Mouse (Mus musculus) kidney, postnatal 14 days (tissue): Measurements from ENCODE around the gene Tlr7.
A peak's percentile ranks its signal among the peaks of the same experiment; 100 is the strongest.

ENCODE experiments used
- DNase-seq: peaks from one replicate; pipeline ENCODE4 v3.0.0; 2022; ENCODE audit warnings: mixed read lengths

Gene Tlr7

DNA sequence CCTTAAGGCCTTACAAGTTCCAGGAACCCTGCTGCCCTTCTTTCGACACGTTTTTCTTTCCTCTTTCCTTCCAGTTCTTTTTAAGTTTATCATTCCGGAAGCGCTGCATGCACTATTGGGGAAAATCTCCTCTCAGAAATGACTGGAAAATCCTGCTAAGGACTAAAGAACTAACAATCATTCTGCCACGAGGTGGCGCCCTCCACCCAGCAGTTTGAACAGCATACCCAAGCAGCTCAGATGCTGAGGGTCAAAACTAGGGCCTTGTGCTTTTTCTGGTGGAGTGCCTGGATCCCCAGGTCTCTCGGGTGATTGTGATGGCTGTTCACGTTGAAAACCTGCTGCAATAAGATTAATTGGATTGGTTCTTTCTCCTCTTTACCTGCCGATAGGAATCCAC is 53.4 kb downstream of the Tlr7 start:
- DNase-seq: peak; percentile 62

DNA sequence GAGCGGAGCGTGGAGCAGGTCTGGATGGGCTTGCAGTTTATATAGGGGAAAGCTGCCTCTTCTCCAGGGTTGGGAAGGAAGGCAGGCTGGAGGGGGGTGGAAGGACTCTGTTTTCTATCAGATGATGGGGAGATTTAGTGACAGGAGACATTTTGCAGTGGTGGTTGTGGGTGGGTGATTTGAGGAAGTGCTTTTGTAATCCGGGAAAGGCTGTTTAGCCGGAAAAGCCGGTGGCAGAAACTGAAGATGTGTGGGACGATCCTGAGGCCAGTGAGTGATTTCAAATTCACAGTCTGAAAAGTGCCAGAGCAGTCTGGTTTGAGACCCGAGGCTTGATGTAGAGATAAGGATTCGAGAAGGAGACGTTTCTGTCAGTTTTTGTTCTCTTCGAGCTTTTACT is 53.8 kb downstream of the Tlr7 start:
- DNase-seq: no peak

DNA sequence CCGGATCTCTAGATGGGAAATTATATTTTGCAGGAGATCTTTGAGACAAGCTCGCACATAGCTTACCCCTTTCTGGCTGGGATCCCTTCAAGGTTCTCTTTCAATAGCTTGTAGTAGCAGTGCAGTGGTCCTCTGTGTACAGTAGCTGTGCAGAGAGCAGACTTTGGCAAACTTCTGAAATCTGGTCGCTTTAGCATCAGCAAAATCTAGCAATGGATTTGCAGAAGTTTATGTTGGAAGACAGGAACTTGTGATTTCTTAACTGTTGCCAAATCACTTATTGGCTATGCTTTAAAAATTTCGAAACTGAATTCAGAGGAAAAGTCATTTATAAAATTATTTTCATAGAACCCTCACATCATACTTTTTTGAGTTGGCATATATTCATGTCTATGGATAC is 66.3 kb downstream of the Tlr7 start, which contains the start of gene Tlr8:
Gene Tlr8 (minus strand): TSS at position 244 of the 400 bp plus-strand sequence.
- no peak for DNase-seq

DNA sequence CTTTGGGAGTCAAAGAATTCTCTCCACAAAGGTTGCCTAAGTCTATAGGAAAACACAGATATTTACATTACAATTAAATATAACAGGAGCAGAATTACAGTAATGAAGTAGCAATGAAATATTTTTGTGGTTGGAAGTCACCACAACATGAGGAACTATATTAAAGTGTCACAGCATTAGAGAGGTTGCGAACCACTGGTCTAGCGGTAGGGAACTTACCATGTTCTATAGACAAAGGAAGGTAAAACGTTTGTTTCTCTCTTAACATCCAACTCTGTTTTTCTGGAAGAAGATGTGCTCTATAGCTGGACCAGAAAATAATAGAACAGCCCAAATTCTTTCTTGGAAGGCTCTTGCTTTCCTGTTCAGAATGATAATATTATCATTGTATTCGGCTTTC is 66.8 kb downstream of the Tlr7 start:
- DNase-seq: no peak
